Mouse (Mus musculus) lung, embryonic 15.5 days (tissue): ENCODE measurements around the gene Syne2. TPM values are rescaled to one million over a fixed set of nuclear protein-coding genes. Genes with fewer than 3 reads are reported as not detected.
"Not testable (repeated sequence)": the region's sequence is repeated elsewhere in the genome, so short reads cannot be mapped to it uniquely, and the experiment has no call there.

Source experiments
- ATAC-seq: fragments of 200-750 bp; cut with Nextera tagmentation; 2 replicates; pipeline ENCODE4 v1.8.0; 2017; ENCODE audit warnings: moderate number of reproducible peaks, borderline replicate concordance; ENCODE audit not compliant: low FRiP score, low TSS enrichment; ENCODE audit errors: extremely low read depth
- H3K27ac ChIP-seq: fragments of 300-500 bp; sonication (generic); 2 replicates; pipeline ENCODE4 v1.5.1; 2015; ENCODE audit warnings: moderate library complexity, mild to moderate bottlenecking, inconsistent platforms
- H3K27me3 ChIP-seq: fragments of 300-500 bp; sonication (generic); 2 replicates; pipeline ENCODE4 v1.6.1; 2015; ENCODE audit warnings: inconsistent platforms
- H3K36me3 ChIP-seq: fragments of 300-500 bp; sonication (generic); 2 replicates; pipeline ENCODE4 v1.6.1; 2015; ENCODE audit warnings: inconsistent platforms
- H3K4me1 ChIP-seq: fragments of 300-500 bp; sonication (generic); 2 replicates; pipeline ENCODE4 v1.6.1; 2015; ENCODE audit warnings: inconsistent platforms
- H3K4me2 ChIP-seq: fragments of 300-500 bp; sonication (generic); 2 replicates; pipeline ENCODE4 v1.6.1; 2015; ENCODE audit warnings: inconsistent platforms, mild to moderate bottlenecking, moderate library complexity
- H3K4me3 ChIP-seq: fragments of 300-500 bp; sonication (generic); 2 replicates; pipeline ENCODE4 v1.5.1; 2015; ENCODE audit warnings: mild to moderate bottlenecking, inconsistent platforms
- H3K9ac ChIP-seq: fragments of 300-500 bp; sonication (generic); 2 replicates; pipeline ENCODE4 v1.6.1; 2015; ENCODE audit warnings: inconsistent platforms
- H3K9me3 ChIP-seq: fragments of 300-500 bp; sonication (generic); 2 replicates; pipeline ENCODE4 v1.6.1; 2016; ENCODE audit warnings: inconsistent platforms
- WGBS: fragments of 180-500 bp; shearing (Covaris S2); methylation state at CpG from one replicate; pipeline ENCODE4 v1.1.7; 2015; 5-methylcytosine and 5-hydroxymethylcytosine counted together
- polyA plus RNA-seq: library from polyadenylated mRNA; unstranded; fragments of >200 nt; fragmentation: Nextera tagmentation; extraction: Ambion mirVana; gene quantifications from 2 replicates; pipeline ENCODE4 v1.2.1, GENCODE M21; 2015

Syne2 gene
- polyA plus RNA-seq = 60.6 and 67.2 TPM in 2 replicates

DNA sequence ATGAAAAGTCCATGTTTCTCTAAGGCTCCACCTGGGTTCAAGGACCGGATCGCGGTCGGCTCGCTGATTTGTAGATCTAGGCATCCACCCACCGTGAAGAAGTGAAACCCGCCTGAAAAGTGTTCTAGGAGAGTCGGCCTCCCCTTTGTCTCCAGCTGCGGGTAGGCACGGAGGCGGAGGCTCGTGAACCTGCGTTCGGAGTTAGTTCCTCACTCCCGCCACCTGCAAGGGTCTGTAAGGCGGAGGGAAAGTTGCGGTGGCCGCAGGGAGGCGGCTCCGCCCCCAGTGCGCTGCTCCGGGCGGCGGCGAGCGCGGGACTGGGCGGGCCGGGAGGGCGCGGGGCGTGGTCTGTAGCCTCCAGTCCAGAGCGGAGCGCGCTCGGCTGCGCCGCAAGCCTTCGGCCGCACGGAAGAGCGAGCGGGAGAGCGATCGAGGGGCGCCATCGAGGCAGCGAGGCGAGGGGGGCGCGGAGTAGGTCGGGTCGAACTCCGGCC, at the start of gene Syne2:
Gene Syne2, plus strand, starts transcription at position 176 of the 494 bp plus-strand sequence.
- Histone ChIP-seq H3K27me3 (no peaks in the 10 kb centered on the region), H3K4me3 (peak within 1 kb of the TSS; percentile 78), H3K9me3 (no peaks in the 10 kb centered on the region), H3K36me3 (no peaks in the 10 kb centered on the region), H3K27ac (peak within 1 kb of the TSS; percentile 90), H3K4me1 (peaks cover 23% of the 10 kb centered on the region), H3K4me2 (peak within 1 kb of the TSS; percentile 73), H3K9ac (peak within 1 kb of the TSS; percentile 78)
- 1% methylated on average over 54 of the region's 54 CpGs for WGBS
- ATAC-seq = peak; percentile 96

DNA sequence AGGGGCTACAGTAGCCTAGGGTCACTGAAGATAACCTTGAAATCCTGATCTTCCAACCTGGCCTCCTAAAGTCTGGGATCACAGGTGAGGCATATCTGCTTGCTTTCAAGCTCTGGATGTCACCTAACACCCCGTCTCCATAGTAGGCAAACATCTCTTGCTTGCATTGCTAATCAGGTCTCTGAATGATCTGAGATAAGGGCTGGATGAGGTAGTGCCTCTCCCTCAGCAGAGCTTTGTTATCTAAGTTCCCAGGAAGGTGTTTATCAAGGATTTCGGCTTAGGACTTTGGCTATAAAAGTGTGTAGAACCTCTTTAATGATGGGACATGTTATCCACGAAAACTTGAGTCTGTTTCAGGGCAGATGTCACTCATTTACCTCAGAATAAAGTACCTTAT, 46.5 kb upstream of the Syne2 start:
- H3K27ac ChIP-seq = no peak overlapping the region
- no peaks in the 10 kb centered on the region for H3K36me3 ChIP-seq
- no peak overlapping the region for H3K4me2 ChIP-seq
- 18% methylated on average over 3 of the region's 3 CpGs for WGBS
- no peaks in the 10 kb centered on the region for H3K27me3 ChIP-seq
- no peak overlapping the region for H3K4me3 ChIP-seq
- H3K9me3 ChIP-seq = no peaks in the 10 kb centered on the region
- no peak overlapping the region for H3K9ac ChIP-seq
- no peak for ATAC-seq
- H3K4me1 ChIP-seq = no peaks in the 10 kb centered on the region

DNA sequence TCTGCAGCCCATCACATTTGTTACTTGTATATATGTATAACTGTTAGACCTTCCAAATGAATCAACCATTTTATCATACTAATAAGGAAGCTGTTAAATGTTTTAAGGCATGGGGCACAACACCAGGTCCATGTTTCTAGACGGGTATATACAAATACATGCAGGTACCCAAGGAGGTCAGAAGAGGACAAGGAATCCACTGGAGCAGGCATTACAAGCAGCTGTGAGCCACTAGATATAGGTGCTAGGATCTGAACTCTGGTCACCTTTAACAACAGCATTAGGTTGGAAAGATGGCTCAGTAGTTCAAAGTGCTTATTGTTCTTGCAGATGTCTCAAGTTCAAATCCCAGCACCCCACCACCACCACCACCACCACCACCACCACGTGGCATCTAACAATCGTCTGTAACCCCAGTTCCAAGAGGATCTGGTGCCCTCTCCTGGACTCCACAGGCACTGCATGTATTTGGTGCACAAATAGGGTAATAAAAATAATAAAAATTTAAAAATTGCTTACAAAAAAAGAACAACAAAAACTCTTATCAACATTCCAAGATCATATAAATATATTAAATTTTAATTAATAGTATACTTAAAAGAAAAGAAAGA, 45.4 kb upstream of the Syne2 start:
- H3K9ac ChIP-seq = no peak overlapping the region
- ATAC-seq = no peak
- H3K36me3 ChIP-seq = no peaks in the 10 kb centered on the region
- H3K4me1 ChIP-seq = no peaks in the 10 kb centered on the region
- no peak overlapping the region for H3K4me3 ChIP-seq
- H3K4me2 ChIP-seq = no peak overlapping the region
- 22% methylated on average over 3 of the region's 3 CpGs for WGBS
- H3K27ac ChIP-seq = no peak overlapping the region
- no peaks in the 10 kb centered on the region for H3K27me3 ChIP-seq
- H3K9me3 ChIP-seq = no peaks in the 10 kb centered on the region

DNA sequence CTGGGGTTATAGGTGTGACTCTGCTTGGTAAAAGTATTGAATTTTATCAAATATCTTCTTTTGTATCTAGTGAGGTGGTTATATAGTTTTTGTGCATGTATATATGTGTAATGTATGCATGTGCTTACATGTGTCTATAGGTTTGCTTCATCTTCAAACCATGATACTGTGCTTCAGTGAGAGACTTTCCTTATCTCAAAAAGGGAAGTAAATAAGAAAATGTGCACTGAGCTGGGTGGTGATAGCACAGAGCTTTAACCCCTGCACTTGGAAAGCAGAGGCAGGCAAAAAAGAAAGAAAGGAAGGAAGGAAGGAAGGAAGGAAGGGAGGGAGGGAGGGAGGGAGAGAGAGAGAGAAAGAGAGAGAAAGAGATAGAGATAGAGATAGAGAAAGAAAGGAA, 36.5 kb upstream of the Syne2 start:
- ATAC-seq = no peak
- H3K4me3 ChIP-seq = no peak overlapping the region

DNA sequence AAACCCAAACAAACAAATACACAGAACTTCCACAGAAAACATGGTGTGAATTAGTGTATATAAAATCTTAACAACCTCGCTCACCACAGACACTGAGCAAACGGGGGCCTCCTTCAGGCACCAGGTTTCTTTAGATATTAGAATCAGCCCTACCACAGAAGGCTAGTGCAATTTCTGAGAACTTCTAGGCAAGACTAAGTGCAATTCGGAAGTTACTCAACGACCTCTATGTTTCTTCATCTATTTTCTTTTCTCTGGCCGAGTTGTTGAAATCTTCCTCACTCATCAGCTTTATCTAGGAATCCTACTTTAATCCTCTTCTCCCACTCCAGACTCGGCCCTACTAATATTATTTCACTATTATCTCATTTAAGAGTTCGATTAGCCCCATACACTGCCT, 35.9 kb upstream of the Syne2 start:
- ATAC-seq = no peak
- no peak overlapping the region for H3K4me2 ChIP-seq
- H3K36me3 ChIP-seq = no peaks in the 10 kb centered on the region
- WGBS = 72% methylated on average over 7 of the region's 7 CpGs
- H3K27me3 ChIP-seq = no peaks in the 10 kb centered on the region
- H3K9ac ChIP-seq = no peak overlapping the region
- no peak overlapping the region for H3K4me3 ChIP-seq
- no peak overlapping the region for H3K27ac ChIP-seq
- H3K9me3 ChIP-seq = no peaks in the 10 kb centered on the region
- no peaks in the 10 kb centered on the region for H3K4me1 ChIP-seq

More for the DNA sequence above, 36.5 kb upstream of the Syne2 start:
- no peaks in the 10 kb centered on the region for H3K4me1 ChIP-seq
- H3K9me3 ChIP-seq = no peaks in the 10 kb centered on the region
- no peaks in the 10 kb centered on the region for H3K36me3 ChIP-seq
- H3K4me2 ChIP-seq = no peak overlapping the region
- H3K27me3 ChIP-seq = no peaks in the 10 kb centered on the region
- no peak overlapping the region for H3K9ac ChIP-seq
- no peak overlapping the region for H3K27ac ChIP-seq

DNA sequence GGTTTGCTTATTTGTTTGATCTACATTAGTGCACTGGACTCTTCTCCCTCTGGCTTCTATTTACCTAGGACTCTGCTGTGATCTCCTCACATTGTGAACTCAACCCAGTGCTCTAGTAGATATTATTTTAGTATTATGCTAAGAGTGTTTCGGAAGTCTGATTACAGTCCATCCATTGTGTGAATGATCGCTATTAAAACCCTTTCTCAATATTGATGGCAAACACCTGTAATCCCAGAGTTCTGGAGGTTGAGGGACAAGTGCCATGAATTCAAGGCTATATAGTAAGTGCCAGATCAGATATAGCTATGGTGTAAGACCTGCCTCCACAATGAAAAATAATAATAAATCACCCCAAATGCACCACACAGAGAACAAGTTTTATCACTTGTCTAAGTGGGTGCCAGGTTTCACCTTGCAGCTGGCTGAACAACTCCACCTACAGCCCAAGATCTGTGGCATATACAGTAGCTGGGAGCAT, 33.6 kb upstream of the Syne2 start:
- H3K4me3 ChIP-seq = no peak overlapping the region
- H3K27me3 ChIP-seq = no peaks in the 10 kb centered on the region
- no peak overlapping the region for H3K27ac ChIP-seq
- H3K9me3 ChIP-seq = no peaks in the 10 kb centered on the region
- H3K4me2 ChIP-seq = no peak overlapping the region
- no peaks in the 10 kb centered on the region for H3K36me3 ChIP-seq
- ATAC-seq = no peak
- no peak overlapping the region for H3K9ac ChIP-seq
- H3K4me1 ChIP-seq = no peaks in the 10 kb centered on the region
- WGBS = 87% methylated on average over 2 of the region's 2 CpGs

DNA sequence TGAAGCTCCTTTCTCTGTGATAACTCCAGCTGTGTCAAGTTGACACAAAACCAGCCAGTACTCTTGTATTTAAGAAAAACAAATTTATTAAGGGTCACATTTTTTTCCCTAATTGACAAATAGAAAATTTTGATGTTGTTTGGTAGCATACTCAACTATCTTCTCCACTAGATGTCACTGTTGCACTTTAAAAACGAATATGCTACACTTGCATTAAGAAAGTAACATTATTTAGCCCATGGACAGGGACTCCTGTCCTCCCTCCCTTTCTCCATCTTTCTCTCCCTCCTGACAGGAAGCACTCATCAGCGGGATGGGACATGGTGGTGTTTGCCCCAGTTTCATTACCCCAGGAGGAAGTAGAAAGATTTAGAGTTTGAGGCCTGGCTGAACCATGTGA, 31.3 kb upstream of the Syne2 start:
- H3K27me3 ChIP-seq, H3K27ac ChIP-seq, ATAC-seq, H3K4me3 ChIP-seq, H3K4me2 ChIP-seq, H3K9me3 ChIP-seq, H3K9ac ChIP-seq, H3K4me1 ChIP-seq, H3K36me3 ChIP-seq: not testable (repeated sequence)
- 3% methylated on average over 2 of the region's 2 CpGs for WGBS

DNA sequence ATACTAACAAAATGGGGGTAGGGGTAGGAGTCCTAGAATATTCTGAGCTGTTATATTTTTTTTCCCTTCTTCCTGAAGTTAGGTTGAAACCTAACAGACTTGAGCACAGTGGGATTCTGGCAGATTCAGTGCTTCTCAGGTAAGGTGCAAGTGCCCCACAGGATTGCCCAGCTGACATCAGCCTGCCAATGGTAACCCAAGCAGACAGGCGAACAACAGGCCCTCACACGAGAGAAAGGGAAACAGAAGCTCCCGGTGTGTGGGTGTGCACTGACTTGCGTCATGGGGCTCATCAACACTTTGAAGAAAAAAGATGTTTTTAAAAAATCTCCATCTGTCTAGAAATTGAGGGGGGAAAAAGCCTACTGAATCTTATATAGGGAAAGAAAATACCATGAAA, 28.5 kb upstream of the Syne2 start:
- WGBS = 52% methylated on average over 4 of the region's 4 CpGs
- Histone ChIP-seq H3K9ac (no peak overlapping the region), H3K4me2 (no peak overlapping the region), H3K27ac (no peak overlapping the region), H3K27me3 (no peaks in the 10 kb centered on the region), H3K4me1 (no peaks in the 10 kb centered on the region), H3K36me3 (no peaks in the 10 kb centered on the region), H3K9me3 (no peaks in the 10 kb centered on the region), H3K4me3 (no peak overlapping the region)
- ATAC-seq = no peak

DNA sequence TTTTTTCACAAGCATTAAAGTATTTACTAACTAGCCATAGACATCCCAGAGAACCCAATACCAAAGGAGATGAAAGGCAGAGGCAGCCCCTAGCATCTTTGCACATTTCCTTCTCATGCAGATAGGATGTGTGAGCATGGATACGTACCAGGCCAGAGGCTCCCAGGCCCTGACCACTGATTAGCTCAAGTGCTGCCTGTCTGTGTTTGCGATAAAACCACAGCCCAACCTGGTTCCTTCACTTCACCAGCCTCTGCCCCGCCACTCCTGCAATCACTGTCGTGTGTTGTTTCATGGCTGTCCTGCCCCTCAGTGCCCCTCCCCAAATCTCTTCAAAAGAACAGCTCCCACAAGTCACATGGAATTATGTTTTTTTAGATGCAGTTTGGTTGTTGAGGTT, 23.4 kb upstream of the Syne2 start:
- H3K4me2 ChIP-seq = no peak overlapping the region
- H3K27me3 ChIP-seq = no peaks in the 10 kb centered on the region
- H3K36me3 ChIP-seq = no peaks in the 10 kb centered on the region
- no peaks in the 10 kb centered on the region for H3K9me3 ChIP-seq
- no peak overlapping the region for H3K4me3 ChIP-seq
- ATAC-seq = no peak
- H3K27ac ChIP-seq = no peak overlapping the region
- H3K9ac ChIP-seq = no peak overlapping the region
- no peaks in the 10 kb centered on the region for H3K4me1 ChIP-seq
- 58% methylated on average over 4 of the region's 4 CpGs for WGBS

DNA sequence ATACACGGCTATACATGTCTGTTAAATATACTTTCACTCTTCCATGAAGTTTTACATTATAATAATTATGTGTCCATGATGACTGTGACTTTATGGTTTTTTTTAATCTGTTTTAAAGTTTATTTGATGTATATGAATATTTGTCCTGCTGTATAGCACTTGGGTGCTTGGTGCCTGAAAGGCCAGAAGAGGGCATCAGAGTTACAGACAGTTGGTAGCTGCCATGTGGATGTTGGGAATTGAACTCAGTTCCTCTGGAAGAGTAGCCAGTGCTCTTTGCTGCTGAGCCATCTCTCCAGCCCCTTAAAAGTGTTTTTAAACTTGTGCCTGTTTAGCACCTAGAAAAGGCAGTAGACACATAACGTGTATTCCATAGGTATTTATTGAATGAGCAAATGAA, 21.4 kb upstream of the Syne2 start:
- 63% methylated on average over 2 of the region's 2 CpGs for WGBS
- Histone ChIP-seq H3K36me3 (no peaks in the 10 kb centered on the region), H3K27me3 (no peaks in the 10 kb centered on the region), H3K9me3 (no peaks in the 10 kb centered on the region), H3K27ac (no peak overlapping the region), H3K4me1 (no peaks in the 10 kb centered on the region), H3K9ac (no peak overlapping the region), H3K4me2 (no peak overlapping the region), H3K4me3 (no peak overlapping the region)
- ATAC-seq = no peak

DNA sequence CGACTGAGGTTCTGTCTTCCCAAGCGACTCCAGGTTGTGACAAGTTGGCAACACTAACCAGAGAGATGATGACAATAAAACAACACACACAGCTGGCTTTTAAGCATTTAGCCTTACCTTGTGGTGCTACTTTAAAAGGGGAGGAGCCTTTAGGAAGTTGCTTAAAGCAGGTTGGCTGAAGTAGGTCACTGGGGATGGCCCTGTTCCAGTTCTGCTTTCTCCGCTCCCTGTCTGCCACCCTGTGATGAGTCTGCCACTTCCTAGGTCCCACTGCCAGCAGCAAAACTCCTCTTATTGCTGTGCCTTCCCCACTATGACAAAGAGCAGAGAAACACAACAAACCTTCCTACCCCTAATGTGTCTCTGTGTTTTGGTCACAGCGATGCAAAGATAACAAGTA, 11.7 kb upstream of the Syne2 start:
- no peak for ATAC-seq
- H3K36me3 ChIP-seq = no peaks in the 10 kb centered on the region
- H3K27ac ChIP-seq = no peak overlapping the region
- H3K27me3 ChIP-seq = no peaks in the 10 kb centered on the region
- no peak overlapping the region for H3K4me3 ChIP-seq
- no peak overlapping the region for H3K9ac ChIP-seq
- no peaks in the 10 kb centered on the region for H3K4me1 ChIP-seq
- WGBS = 82% methylated on average over 4 of the region's 4 CpGs
- H3K4me2 ChIP-seq = no peak overlapping the region
- H3K9me3 ChIP-seq = no peaks in the 10 kb centered on the region

DNA sequence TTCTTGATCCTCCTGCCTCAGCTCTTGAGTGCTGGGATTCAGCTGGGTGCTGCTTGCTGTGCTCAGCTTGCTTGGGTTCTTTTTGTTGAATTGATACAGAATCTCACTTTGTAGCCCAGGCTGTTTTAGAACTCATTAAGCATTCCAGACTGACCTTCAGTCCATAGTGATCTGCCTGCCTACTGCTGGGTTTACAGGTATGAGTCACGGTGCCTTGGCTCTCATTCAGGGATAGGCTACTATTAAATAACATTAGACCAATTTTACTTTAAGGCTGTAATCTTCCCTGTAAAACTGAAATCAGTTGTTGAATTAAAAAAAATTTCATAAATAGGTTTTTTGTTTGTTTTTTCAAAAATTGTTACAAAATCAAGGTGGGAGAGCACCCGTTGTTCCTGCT, 4.2 kb upstream of the Syne2 start:
- no peak overlapping the region for H3K9ac ChIP-seq
- no peak overlapping the region for H3K4me3 ChIP-seq
- 96% methylated on average over 2 of the region's 2 CpGs for WGBS
- H3K9me3 ChIP-seq = no peaks in the 10 kb centered on the region
- no peaks in the 10 kb centered on the region for H3K36me3 ChIP-seq
- H3K27ac ChIP-seq = no peak overlapping the region
- ATAC-seq = no peak
- peaks cover 10% of the 10 kb centered on the region for H3K4me1 ChIP-seq
- no peak overlapping the region for H3K4me2 ChIP-seq
- H3K27me3 ChIP-seq = no peaks in the 10 kb centered on the region

DNA sequence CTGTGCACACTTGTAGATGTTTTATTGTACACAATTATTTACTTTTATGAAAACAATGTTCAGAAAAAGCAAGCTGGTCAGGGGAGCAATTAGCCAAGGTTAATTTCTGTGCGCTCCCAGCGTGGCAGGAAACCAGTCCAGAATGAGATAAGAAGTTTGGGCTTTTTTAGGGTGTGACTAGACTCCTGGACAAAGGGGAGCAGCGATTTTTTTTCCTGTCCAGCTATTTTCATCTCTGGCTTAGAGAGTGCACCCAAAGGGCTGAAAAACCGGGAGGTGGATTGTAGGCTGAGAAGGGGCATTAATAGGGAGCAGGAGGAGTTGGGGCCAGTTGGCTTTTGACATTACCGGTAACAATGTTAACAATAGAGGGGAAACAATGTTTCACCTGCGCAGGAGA, 3.4 kb upstream of the Syne2 start:
- Histone ChIP-seq H3K4me3 (no peak overlapping the region), H3K27ac (no peak overlapping the region), H3K9me3 (no peaks in the 10 kb centered on the region), H3K4me2 (no peak overlapping the region), H3K27me3 (no peaks in the 10 kb centered on the region), H3K4me1 (peaks cover 14% of the 10 kb centered on the region), H3K9ac (no peak overlapping the region), H3K36me3 (no peaks in the 10 kb centered on the region)
- ATAC-seq = no peak
- WGBS = 59% methylated on average over 6 of the region's 6 CpGs
